Mouse (Mus musculus) spleen, postnatal 4 days (tissue): ENCODE measurements around the gene Abr.

Source experiments
- DNase-seq, 2 experiments: peaks; one replicate each; pipeline ENCODE4 v3.0.0; 2022; ENCODE audit warnings: low spot score in 2 of 2

Abr gene

DNA sequence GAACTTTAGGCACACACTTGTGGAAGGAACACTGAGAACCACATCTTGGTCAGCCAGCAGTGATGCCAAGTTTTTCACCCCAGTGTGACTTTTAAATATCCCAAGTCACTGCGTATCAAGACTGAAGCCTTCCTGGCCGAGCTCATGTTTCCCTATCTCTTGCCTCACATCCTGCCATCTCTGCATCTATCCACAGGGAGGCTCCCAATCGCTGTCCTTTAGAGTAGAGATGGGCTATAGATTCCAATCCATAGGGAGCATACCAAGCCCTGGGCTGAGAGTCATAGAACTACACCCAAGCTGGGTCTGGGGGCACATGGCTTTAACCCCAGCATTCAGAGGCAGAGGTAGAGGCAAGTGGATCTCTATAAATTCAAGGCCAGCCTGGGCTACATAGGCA lies 162.6 kb downstream of the Abr start:
- DNase-seq: no peak

DNA sequence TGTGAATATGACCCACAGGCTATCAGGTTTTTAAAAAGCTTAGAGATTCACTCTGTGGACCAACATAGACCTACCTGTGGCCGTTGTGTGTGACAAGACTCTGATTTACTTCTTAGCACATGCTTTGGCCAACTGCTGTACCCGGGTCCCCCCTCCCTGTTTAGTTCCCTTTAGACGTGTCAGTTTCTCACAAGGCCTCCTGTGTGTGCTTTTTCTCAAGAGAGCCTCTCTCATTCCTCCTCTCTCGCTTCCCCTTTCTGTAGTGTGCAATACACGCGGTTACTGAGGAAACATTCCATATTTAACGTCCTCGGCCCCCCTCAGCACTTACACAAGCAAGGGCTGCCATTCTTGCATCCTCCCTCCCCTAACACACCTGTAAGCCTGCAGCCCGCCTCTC lies 163.4 kb downstream of the Abr start:
- DNase-seq: no peak

DNA sequence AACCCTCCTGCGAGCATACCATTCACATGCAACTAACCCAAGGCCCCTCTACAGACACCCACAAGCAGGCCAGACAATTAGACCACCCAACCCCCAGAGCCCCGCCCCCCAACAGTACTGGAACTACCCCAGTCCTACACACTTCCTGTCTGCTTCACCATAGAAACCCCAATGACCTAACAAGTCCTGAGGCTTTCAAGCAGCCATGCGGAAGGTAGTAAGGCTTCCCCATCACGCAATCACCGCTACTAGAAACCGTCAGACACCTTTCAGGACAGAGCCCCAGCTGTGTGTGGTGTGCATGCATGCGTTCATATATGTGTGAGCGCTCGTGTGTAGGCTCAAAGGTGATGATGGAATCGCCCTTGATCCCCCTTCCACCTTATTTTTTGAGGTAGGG lies 165.2 kb downstream of the Abr start:
- no peak for DNase-seq

DNA sequence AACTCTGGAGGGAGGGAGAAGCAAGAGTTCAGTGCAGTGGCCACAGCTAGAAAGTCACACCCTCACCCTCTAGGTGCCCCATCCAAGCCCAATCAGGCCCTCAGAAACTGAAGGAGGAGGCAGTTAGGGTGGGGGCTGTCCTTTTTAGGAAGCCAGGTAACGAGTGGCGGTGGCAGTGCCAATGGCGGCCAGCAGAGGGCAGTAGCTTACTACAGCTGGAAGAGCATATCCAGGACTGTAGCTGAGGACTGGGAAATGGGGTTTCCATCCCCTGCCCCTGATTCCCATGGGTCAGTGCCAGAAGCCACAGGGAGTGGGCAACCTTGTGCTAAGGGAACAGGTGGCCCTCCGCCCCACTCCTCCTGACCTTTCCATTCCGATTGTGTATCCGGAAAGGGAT lies 165.9 kb downstream of the Abr start:
- DNase-seq: peak; percentile 84 to 96

DNA sequence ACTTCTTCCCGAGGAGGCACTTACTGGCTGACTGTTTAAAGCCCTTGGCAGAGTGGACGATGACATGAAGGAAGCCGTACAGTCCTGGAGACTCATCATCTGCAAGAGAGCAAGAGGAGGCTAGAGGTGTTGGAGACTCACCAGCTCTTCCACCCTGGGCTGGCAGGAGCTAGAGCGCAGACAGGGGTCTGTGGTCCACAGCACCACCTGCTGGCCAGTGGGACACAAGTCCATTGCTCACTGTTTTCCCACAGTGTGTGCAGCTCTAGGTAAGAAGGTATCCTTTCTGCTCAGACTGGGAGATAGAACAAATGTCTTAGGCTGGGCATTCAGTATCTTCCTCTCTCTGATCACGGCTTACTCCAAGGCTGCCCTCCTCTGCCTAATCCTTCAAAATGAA lies 167.6 kb downstream of the Abr start:
- peak; percentile 52 to 86 for DNase-seq

DNA sequence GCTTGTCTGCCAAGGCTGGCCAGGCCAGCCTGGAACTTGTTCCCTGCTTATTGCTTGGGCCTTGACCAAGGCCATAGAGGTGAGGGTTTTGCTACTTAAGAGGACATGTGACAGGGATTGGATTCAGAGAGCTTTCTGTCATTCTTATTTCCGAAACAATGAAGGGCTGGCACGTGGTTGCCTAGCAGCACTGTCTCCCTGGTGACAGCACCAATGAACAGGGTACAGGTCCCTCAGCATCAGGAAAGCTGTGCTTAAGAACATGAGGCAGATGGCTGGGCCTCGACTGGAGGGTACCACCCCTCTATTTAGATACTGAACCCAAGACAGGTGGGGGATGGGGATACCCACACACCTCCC lies 171.9 kb downstream of the Abr start:
- no peak for DNase-seq

DNA sequence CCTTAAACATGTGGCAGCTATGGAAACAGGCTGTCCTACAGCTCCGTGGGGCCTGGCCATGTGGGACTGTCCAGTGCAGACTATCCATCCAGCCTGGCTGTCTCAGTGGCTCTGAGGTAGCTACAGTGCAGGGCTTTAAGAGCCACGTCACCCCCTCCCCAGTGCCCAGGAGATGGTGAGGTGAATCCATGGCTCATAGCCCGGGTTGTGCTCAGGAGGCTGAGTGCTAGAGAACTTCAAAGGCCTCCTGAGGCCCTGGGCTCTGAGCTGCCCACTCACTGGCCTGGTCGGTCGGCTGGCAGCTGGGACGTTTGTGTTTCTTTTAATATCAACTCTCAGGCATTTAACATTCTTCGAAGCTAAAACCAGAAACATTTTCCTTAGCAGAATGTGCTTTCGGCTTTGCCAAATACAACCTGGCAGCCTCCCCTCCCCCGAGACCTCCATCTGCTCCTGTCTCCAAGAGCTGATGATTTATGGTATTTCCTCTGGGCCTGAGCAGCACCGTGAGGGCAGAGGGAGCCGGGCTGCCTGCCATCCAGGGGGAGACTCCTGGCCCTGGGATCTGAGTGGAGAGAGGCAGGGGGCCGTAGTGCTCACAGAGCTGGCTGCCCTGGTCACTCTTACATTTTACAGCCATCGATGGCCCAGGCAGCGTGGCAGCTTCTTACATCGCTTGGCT lies 172.5 kb downstream of the Abr start:
- no peak for DNase-seq

DNA sequence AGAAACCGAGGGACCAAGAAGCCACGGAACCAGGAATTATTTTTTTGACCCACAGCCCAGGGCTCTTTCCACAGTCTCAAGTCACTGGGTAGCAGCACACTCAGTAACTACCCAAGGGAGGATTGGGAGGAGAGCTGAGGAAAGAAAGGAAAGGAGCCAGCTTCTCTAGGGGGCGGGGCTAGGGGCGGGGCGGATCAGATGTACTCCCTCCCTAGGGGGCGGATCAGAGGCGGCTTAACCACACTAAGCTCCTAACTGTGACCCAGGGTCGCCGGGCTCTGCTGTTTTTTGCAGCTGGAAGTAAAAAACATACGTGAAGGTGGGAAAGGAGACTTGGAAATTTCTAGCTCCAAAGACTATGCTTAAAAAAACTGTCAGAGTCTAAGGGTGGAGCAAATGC lies 175.9 kb downstream of the Abr start:
- no peak for DNase-seq

DNA sequence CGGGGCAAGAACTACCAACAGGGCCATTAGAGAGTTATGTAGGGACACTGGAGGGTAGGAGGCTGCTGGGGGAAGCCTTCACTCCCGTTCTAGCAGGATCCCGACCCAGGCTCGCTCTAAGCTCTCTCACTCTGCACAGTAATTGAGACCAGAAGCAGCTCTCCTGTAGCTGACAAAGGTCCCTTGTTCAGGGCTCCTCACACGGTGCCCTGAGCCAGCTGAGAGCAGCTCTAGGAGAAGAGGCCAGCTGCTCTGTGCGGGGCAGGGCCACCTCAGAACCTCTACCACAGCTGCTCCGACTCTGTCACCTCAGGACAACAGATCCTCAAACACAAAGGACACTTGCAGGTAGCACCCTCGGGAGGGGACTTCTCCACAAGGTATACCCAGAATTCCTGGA lies 176.7 kb downstream of the Abr start:
- no peak for DNase-seq

DNA sequence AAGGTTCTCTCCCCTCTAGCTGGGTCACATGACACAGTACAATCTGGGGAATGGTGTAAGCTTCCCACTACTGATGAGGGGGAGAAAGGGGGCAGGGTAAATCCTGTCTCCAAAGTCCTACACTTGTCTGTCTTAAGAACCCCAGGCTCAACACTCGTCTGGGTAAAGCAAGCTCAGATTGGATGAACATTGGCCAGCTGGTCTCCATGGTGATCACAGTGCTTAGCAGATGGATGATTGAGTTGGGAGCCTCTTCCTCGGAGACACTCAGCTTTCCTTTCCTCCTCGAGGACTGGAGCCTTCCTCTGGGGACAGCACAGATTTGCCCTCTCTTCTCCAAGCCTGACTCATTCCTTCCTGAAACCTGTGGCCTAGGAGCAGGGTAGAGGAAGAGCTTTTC lies 182.4 kb downstream of the Abr start:
- DNase-seq: no peak

DNA sequence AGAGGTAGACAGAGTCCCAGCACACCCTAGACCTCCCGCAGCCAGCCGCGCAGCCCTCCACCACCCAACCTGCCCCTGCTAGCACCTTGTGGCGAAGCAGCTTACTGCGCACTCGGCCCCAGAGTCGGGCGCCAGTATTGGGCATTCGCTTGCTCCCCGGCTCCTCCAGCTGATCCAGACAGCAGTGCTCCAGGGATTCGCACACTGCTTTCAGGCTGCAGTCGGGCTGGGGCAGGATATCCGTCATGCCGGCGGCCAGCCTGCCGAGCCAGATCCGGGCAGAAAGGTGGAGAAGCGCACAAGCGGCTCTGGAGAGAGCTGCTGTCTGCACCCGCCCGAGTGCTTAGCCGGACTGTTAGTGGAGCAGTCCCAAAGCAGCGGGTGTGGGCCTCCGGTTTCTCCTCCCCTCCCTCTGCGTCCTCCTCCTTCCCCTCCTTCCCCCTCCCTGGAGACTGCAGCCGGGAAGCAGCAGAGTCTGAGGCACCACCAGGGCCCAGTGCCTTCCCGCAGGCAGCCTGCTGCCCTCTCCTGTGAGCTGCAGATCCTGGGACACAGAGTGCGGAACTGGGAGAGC lies 185.2 kb downstream of the Abr start:
- DNase-seq: no peak

DNA sequence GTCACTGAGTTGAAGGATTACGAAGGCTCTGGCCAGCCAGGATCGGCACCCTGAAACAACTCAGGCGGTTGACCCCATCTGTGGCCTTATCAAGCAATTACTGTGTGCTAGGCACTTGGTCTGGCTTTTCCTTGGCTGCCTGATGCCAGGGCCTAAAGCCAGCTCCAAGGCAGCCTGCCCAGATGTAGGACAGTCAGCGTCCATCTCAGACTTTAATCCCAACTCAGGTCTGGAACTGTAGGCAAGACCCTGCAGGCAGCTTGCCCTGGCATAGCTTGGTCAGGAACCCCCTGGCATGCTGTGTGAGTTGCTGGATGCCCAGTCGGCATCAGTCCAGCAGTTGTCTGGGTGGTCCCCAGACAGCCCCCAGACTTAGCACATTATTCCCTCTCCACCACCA lies 186.1 kb downstream of the Abr start:
- no peak for DNase-seq

DNA sequence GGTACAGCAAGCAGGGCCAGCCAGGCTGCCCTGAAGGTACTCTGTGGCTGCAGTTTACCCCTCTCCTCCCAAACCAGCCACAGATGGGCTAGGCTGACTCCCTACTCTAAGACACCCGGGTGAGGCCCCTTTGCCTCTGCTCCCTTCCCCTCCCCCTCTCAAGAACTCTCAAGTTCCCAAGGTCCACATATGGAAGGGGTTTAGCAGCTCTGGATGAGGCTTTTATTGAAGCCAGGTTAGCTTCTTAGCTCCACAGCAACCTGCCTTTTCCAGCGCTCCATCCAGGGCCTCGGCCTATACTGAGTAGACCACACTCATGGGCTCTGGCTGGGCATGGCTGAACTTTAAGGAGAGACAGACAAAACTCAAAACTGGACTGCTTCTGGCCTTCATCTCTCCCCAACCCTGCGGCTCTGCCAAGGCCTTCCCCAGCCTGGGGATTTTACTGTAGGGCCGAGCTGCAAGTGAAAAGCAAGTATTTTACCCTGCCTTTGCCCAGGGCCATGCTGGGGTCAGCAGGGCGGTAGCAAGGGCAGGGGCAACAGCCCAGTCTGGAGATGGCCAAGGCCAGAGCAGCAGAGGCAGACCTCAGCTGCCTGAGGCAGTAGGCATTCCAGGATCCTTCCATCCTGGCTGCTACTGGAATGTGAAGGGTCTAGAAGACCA lies 192.0 kb downstream of the Abr start:
- DNase-seq: no peak

DNA sequence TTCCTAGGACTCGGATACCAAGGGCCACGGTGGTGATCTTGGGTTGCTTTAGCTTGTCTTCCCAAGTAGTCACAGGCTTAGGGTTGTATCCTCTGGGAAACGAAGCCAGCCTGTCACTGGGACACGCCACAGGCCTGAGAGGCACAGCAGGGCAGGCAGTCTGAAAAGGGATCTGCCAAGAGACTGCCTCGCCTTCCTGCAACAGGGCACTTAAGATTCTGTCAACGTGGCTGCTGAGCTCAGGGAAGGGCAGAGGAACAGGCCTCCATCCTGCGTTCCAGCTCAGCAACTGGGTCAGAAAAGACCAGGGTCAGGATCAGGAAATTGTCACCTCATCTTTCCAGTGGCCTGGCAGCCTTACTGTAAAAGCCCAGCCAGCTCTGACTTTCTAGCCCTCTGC lies 192.6 kb downstream of the Abr start:
- no peak for DNase-seq

DNA sequence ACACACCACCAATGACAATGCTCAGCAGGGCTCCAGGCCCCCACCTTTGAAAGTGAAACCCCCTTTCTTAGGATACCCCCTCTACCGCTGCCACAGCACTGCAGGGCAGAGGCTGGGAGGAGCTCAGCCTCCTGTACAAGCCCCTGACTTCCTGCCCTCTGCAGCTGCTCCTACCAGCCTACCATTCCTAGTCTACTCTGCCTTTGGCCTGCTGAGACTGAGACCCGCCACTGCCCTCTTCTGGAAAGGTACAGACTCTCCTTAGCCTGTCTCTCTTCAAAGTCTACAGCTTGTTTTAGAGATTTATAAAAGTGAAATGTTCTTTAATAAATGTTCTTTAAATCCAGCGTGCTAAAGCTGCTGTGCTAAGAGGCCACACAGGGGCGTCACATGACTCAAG lies 193.1 kb downstream of the Abr start:
- DNase-seq: no peak

DNA sequence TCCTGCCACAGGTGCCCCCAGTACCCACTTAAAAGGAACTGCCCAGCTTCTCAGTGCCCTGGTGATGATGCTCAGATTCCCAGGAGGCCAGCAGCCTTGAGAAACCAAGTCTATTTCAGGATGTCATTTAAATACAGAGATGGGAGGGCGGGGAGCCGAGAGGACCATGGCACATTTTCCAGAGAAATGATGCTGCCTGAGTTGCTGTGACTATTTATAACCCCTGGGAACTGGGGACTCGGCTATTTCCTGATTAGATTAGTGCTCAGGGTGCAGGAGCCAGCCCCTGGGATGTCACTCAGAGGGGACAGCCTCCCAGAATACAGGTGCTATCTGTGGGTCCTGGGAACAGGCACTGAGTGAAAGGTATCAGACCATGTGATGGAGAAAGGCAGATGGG lies 194.3 kb downstream of the Abr start:
- no peak for DNase-seq

DNA sequence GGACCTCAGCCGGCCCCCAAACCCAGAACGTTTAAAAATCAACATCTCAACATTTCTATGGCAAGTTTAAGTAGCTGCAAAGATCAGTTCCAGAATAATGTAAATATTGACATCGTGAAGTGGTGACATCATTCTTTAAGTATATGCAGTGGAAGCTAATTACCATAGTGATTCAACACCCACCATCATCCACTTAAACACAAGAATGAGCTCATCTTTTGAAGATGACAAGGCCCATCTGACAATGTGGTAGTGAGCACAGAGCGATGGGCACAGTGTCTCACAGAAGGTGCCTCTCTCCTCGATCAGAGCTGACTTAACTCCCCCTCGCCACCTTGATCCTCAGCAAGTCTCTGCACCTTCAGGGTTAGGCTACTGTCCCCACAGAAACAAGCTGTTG lies 196.4 kb downstream of the Abr start:
- no peak for DNase-seq

DNA sequence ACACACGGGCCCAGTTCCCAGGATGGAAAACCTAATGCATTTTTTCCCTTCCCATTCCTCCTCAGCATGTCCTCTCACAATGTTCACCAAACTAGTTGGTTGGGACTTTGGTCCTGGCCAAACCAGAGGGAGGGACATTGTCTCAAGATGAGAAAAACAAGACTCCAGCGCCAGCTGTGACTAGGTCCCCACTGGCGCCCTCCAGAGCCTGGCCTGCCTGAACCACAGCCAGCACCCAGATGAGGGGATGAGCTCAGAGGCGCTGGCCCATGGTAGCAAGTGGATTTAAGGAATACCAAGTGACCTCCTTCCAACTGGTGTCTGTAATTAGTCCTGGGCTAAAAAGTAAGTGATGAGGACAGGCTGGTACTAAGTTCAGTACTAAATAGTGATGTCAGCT lies 201.2 kb downstream of the Abr start:
- DNase-seq: no peak

DNA sequence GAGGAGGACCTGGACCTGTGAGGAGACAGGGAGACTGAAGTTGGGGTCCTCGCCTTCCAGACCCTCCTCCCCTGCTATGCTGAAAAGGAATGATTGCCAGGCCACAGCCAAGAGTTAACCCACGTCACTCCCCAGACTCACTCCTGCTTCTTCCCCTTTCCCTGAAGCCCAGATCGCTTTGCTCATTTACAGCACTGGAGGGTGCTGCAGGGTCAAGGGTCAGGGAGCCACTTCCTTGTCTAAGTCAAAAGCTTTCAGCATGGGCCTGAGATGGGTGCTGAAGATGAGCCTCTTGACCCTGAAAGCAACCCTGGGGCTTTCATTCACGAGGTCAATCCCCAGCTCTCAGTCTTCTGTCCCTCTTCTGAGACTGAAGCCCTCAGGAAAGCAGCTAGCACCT lies 202.9 kb downstream of the Abr start:
- peak; percentile 29 to 68 for DNase-seq

DNA sequence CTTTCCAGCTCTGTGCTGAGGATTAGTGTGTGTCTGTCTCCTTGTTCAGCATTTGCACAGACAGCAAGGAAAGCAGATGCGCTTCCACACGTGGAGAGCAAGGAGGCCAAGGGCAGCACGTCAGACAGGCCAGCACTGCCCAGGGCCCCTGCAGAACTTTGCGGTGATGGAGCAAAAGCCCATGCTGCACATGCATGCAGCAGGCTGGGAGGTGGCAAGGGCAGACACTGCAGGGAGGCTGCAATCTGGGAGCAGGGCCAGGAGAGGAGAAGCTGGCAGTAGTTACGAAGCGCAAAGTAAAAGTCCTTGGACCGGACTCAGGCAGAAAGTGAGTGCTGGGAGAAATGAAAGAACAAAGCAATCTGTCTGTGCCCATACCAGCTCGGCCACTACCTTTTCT lies 203.7 kb downstream of the Abr start:
- DNase-seq: no peak

DNA sequence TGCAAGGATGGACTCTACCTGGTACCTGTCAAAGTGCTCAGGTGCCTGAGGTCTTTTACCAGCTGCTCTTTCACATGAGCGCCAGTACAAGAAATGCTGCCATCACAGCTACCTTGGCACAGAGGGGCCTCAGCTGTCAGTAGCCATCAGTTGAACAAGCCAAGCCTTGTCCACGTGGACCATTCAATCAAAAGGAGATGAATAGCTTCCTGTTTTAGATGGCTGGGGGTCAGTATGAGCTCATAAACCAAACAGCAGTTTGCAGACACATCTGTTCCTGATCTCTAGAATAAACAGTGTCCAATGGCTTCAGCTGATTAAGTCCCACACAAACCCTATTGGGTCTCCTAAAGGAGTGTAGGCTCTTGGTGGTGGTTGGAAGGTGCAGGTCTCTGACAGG lies 206.1 kb downstream of the Abr start:
- no peak for DNase-seq

DNA sequence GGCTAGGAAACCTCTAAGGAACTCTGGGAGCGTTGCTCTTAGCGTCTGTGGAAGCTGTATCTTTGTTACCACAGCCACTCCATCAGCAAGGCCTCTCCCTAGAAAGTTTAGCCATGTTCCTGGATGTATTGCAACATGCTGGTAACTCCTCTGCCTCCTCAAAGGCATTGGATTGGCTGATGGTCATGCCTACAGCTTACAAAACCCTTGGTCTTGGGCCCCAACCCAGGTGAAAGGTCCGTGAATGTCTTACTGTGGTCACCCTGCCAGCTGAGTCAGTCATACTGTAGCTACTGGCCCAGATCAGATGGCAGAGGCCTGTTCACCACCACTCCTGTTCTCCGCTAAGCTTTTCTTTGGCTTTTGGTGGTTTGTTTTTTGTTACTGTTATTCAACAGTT lies 207.1 kb downstream of the Abr start:
- no peak for DNase-seq

DNA sequence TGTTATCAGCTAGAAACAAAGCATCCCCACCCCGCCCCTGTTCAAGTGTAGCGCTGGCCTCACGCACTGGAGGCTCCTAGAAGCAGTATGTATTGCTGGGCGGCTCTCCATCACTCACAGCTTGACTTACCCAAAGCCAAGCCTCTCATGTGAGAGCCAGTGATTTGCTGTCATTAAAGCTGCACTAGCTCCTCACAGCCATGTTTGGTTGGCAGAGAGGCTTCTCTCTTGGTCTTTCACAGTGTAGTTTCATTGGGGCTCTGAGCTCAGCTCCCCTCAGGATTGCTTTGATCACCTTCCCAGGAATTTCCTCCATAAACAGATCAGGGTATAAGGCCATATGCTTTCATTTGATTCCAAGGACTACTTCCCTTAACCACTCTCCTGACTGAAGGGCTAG lies 208.9 kb downstream of the Abr start:
- DNase-seq: no peak

DNA sequence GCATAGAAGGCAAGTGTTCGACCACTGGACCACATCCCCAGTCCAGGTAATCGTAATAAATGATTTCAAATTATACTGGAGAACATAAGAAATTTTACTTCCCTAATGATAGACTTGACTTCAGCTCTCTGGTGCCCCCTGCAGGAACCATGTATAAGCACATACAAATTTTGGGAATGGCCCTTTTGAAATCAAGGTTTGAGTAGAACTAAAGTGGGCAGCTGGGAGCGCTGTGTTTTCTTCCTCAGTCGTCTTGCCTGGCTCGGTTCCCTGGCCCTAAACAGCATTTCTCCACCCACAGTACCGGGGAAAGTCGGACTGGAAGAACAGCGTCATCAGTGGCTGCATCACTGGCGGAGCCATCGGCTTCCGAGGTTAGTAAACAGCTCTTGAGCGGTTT lies 211.3 kb downstream of the Abr start:
- peak; percentile 50 to 87 for DNase-seq
